Mouse (Mus musculus): ENCODE data around the gene Shox2. TPM values are rescaled to one million over a fixed set of nuclear protein-coding genes. Genes with fewer than 3 reads are reported as not detected.

Gene Shox2
- 1.0 TPM in 2 replicates for polyA plus RNA-seq (2015; fragmentation: Nextera tagmentation; extraction: Ambion mirVana)

GRCm38 (mm10) chr3:66981706-66982105, at the start of gene Shox2:
TSS of gene Shox2 (minus strand) at chr3:66981771.
- WGBS = 1% methylated on average over 14 of the region's 15 CpGs
- Histone ChIP-seq H3K27me3 (replicated peaks; ENCODE audit: control insufficient read depth, insufficient read depth, low read length) (peaks cover 39% of the 10 kb centered on the region), H3K4me3 (replicated peaks; ENCODE audit: low read length) (peak within 1 kb of the TSS; percentile 42), H3K9ac (replicated peaks; ENCODE audit: low read depth, low read length) (0 out of 2 replicates have a peak within 1 kb of the TSS, but pooled peaks have one; percentile 8), H3K4me2 (ENCODE audit: low read length) (peak within 1 kb of the TSS; percentile 65), H3K9me3 (ENCODE audit: control insufficient read depth, low read length) (no peaks in the 10 kb centered on the region), H3K4me1 (replicated peaks; ENCODE audit: control insufficient read depth, insufficient read depth, low read length) (peaks cover 25% of the 10 kb centered on the region), H3K27ac (ENCODE audit: low read length) (no peak within 1 kb of the TSS), H3K36me3 (ENCODE audit: control insufficient read depth, insufficient read depth) (no peaks in the 10 kb centered on the region)
- ATAC-seq = no peak

- H3K4me3 ChIP-seq (replicated peaks; ENCODE audit: low read length) = no peak overlapping the region
- WGBS = 97% methylated on average over 1 of the region's 1 CpGs
- H3K4me1 ChIP-seq (replicated peaks; ENCODE audit: control insufficient read depth, insufficient read depth, low read length) = no peaks in the 10 kb centered on the region
- ATAC-seq = no peak
- no peak overlapping the region for H3K4me2 ChIP-seq (ENCODE audit: low read length)
- no peak overlapping the region for H3K27ac ChIP-seq (ENCODE audit: low read length)
- H3K36me3 ChIP-seq (ENCODE audit: control insufficient read depth, insufficient read depth) = peaks cover 5% of the 10 kb centered on the region; the same call in 1 of the 2 replicates
- no peaks in the 10 kb centered on the region for H3K9me3 ChIP-seq (ENCODE audit: control insufficient read depth, low read length)
- H3K27me3 ChIP-seq (replicated peaks; ENCODE audit: control insufficient read depth, insufficient read depth, low read length) = no peaks in the 10 kb centered on the region
- H3K9ac ChIP-seq (replicated peaks; ENCODE audit: low read depth, low read length) = no peak overlapping the region
Observed at GRCm38 (mm10) chr3:66996820-66997219, 15.2 kb upstream of the Shox2 start.

GRCm38 (mm10) chr3:66986287-66986560, 4.7 kb upstream of the Shox2 start:
- H3K9me3 ChIP-seq (ENCODE audit: control insufficient read depth, low read length) = no peaks in the 10 kb centered on the region
- peak overlapping the region; percentile 82 for H3K4me2 ChIP-seq (ENCODE audit: low read length)
- no peaks in the 10 kb centered on the region for H3K36me3 ChIP-seq (ENCODE audit: control insufficient read depth, insufficient read depth)
- ATAC-seq = no peak
- H3K4me1 ChIP-seq (replicated peaks; ENCODE audit: control insufficient read depth, insufficient read depth, low read length) = peaks cover 18% of the 10 kb centered on the region
- no peak overlapping the region for H3K27ac ChIP-seq (ENCODE audit: low read length)
- peaks cover 14% of the 10 kb centered on the region for H3K27me3 ChIP-seq (replicated peaks; ENCODE audit: control insufficient read depth, insufficient read depth, low read length)
- peak overlapping the region; percentile 89 for H3K9ac ChIP-seq (replicated peaks; ENCODE audit: low read depth, low read length)
- H3K4me3 ChIP-seq (replicated peaks; ENCODE audit: low read length) = peak overlapping the region; percentile 95
- 0% methylated on average over 1 of the region's 1 CpGs for WGBS

GRCm38 (mm10) chr3:66985539-66986286, 4.1 kb upstream of the Shox2 start:
- H3K9ac ChIP-seq (replicated peaks; ENCODE audit: low read depth, low read length) = peak overlapping the region; percentile 89
- H3K9me3 ChIP-seq (ENCODE audit: control insufficient read depth, low read length) = no peaks in the 10 kb centered on the region
- H3K4me2 ChIP-seq (ENCODE audit: low read length) = peak overlapping the region; percentile 82
- peaks cover 14% of the 10 kb centered on the region for H3K27me3 ChIP-seq (replicated peaks; ENCODE audit: control insufficient read depth, insufficient read depth, low read length)
- under 1% methylated on average over 52 of the region's 60 CpGs for WGBS
- H3K4me3 ChIP-seq (replicated peaks; ENCODE audit: low read length) = peak overlapping the region; percentile 95
- no peaks in the 10 kb centered on the region for H3K36me3 ChIP-seq (ENCODE audit: control insufficient read depth, insufficient read depth)
- H3K27ac ChIP-seq (ENCODE audit: low read length) = peak overlapping the region; percentile 16; the same call in 1 of the 2 replicates
- peaks cover 23% of the 10 kb centered on the region for H3K4me1 ChIP-seq (replicated peaks; ENCODE audit: control insufficient read depth, insufficient read depth, low read length)
- ATAC-seq = peak; percentile 95

DNA sequence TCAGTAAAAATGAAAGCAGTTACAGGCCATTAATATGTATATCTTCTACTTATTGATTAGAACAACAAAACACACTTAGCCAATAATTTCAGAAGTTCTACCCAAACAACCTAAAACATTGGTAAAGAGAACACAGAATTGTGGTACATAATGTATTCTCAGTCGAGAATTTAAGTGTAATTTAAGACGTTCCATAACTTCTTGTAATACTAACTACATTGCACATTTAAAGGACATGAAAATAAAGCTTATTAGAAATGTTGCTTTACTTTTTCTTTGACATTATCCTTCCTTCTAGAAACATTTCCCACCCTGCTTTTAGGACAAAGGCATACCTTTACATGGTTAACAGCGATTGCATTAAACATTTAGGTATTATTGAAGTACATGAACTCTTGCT, 1.9 kb upstream of the Shox2 start:
- WGBS = 12% methylated on average over 3 of the region's 3 CpGs
- H3K9me3 ChIP-seq (ENCODE audit: control insufficient read depth, low read length) = no peaks in the 10 kb centered on the region
- H3K4me3 ChIP-seq (replicated peaks; ENCODE audit: low read length) = no peak overlapping the region
- H3K27ac ChIP-seq (ENCODE audit: low read length) = no peak overlapping the region
- no peak for ATAC-seq
- H3K36me3 ChIP-seq (ENCODE audit: control insufficient read depth, insufficient read depth) = no peaks in the 10 kb centered on the region
- no peak overlapping the region for H3K9ac ChIP-seq (replicated peaks; ENCODE audit: low read depth, low read length)
- H3K4me1 ChIP-seq (replicated peaks; ENCODE audit: control insufficient read depth, insufficient read depth, low read length) = peaks cover 25% of the 10 kb centered on the region
- H3K27me3 ChIP-seq (replicated peaks; ENCODE audit: control insufficient read depth, insufficient read depth, low read length) = peaks cover 30% of the 10 kb centered on the region
- no peak overlapping the region for H3K4me2 ChIP-seq (ENCODE audit: low read length)

GRCm38 (mm10) chr3:66982181-66982911, 775 bp upstream of the Shox2 start:
- H3K9me3 ChIP-seq (ENCODE audit: control insufficient read depth, low read length) = no peaks in the 10 kb centered on the region
- ATAC-seq = no peak
- H3K9ac ChIP-seq (replicated peaks; ENCODE audit: low read depth, low read length) = no peak overlapping the region
- under 1% methylated on average over 29 of the region's 29 CpGs for WGBS
- H3K27me3 ChIP-seq (replicated peaks; ENCODE audit: control insufficient read depth, insufficient read depth, low read length) = peaks cover 34% of the 10 kb centered on the region
- H3K4me3 ChIP-seq (replicated peaks; ENCODE audit: low read length) = peak overlapping the region; percentile 8
- peaks cover 25% of the 10 kb centered on the region for H3K4me1 ChIP-seq (replicated peaks; ENCODE audit: control insufficient read depth, insufficient read depth, low read length)
- H3K36me3 ChIP-seq (ENCODE audit: control insufficient read depth, insufficient read depth) = no peaks in the 10 kb centered on the region
- 0 out of 2 replicates have a peak overlapping the region, but pooled peaks have one; percentile 65 for H3K4me2 ChIP-seq (ENCODE audit: low read length)
- H3K27ac ChIP-seq (ENCODE audit: low read length) = no peak overlapping the region

GRCm38 (mm10) chr3:66981101-66981661, 390 bp downstream of the Shox2 start, which contains the start of gene Rsrc1:
TSS of gene Rsrc1 (plus strand) at chr3:66981390.
- H3K9ac ChIP-seq (replicated peaks; ENCODE audit: low read depth, low read length) = 0 out of 2 replicates have a peak within 1 kb of the TSS, but pooled peaks have one; percentile 8
- ATAC-seq = peak; percentile 13
- peaks cover 21% of the 10 kb centered on the region for H3K4me1 ChIP-seq (replicated peaks; ENCODE audit: control insufficient read depth, insufficient read depth, low read length)
- H3K36me3 ChIP-seq (ENCODE audit: control insufficient read depth, insufficient read depth) = no peaks in the 10 kb centered on the region
- under 1% methylated on average over 49 of the region's 62 CpGs for WGBS
- no peak within 1 kb of the TSS for H3K27ac ChIP-seq (ENCODE audit: low read length)
- peak within 1 kb of the TSS; percentile 65 for H3K4me2 ChIP-seq (ENCODE audit: low read length)
- H3K9me3 ChIP-seq (ENCODE audit: control insufficient read depth, low read length) = no peaks in the 10 kb centered on the region
- H3K4me3 ChIP-seq (replicated peaks; ENCODE audit: low read length) = peak within 1 kb of the TSS; percentile 42
- H3K27me3 ChIP-seq (replicated peaks; ENCODE audit: control insufficient read depth, insufficient read depth, low read length) = peaks cover 41% of the 10 kb centered on the region

DNA sequence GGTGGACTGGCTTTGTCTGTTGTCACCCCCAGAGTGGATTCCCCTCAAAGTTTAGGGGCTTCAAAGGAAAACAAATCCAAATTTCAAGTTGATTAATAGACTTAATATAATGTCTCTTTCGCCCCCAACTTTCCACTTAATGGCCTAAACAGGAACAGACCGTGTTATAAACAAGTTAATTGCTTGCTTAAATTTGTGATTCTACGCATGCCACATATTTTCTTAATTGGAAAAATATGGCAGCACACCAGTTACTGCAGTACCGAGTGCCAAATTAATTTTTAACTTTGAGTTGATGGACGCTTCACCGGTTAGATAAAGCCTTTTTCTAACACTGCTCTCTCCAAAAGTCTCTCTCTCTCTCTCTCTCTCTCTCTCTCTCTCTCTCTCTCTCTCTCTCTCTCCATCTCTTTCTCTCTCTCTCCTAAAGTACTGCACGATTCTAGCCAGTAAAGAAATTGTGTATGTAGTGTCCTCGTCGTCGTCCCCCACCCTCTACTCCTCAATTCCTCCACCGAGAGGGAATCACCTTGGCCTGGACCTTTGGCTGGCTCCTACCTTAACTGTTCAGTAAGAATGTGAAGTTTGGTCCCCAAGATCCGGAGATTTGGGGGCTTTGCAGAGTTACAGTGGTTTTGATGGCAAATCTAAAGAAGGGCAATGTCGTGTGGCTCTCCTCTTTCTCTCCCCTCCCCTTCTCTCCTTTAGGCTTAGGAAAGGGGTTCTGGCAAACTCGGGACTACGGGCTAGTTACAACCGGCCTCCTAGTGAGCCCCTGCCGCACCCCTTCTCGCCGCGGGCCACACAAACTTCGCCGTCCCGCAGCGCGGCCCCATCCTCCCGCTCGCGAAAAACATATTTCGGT, 1.2 kb downstream of the Shox2 start:
- no peak overlapping the region for H3K27ac ChIP-seq (ENCODE audit: low read length)

More for the DNA sequence above, 1.2 kb downstream of the Shox2 start:
- Histone ChIP-seq H3K4me1 (replicated peaks; ENCODE audit: control insufficient read depth, insufficient read depth, low read length) (peaks cover 20% of the 10 kb centered on the region), H3K9me3 (ENCODE audit: control insufficient read depth, low read length) (no peaks in the 10 kb centered on the region), H3K4me2 (ENCODE audit: low read length) (peak overlapping the region; percentile 65), H3K9ac (replicated peaks; ENCODE audit: low read depth, low read length) (no peak overlapping the region), H3K36me3 (ENCODE audit: control insufficient read depth, insufficient read depth) (no peaks in the 10 kb centered on the region), H3K4me3 (replicated peaks; ENCODE audit: low read length) (peak overlapping the region; percentile 42), H3K27me3 (replicated peaks; ENCODE audit: control insufficient read depth, insufficient read depth, low read length) (peaks cover 43% of the 10 kb centered on the region)
- WGBS = 1% methylated on average over 29 of the region's 29 CpGs
- no peak for ATAC-seq

All from forebrain, embryonic 16.5 days (tissue).